Mouse (Mus musculus) limb, embryonic 13.5 days (tissue): ENCODE results near the gene Ubtd2. TPM values are rescaled to one million over a fixed set of nuclear protein-coding genes. Genes with fewer than 3 reads are reported as not detected.

Experiments used
- ATAC-seq: fragments of 200-750 bp; cut with Nextera tagmentation; 2 replicates; pipeline ENCODE4 v1.8.0; 2017; ENCODE audit warnings: low read depth, moderate number of reproducible peaks, moderate TSS enrichment; ENCODE audit not compliant: low FRiP score
- H3K27ac ChIP-seq: fragments of 300-500 bp; sonication (generic); 2 replicates; pipeline ENCODE4 v1.5.1; 2015; ENCODE audit warnings: inconsistent platforms, mild to moderate bottlenecking, moderate library complexity
- H3K27me3 ChIP-seq: fragments of 300-500 bp; sonication (generic); 2 replicates; pipeline ENCODE4 v1.6.1; 2015; ENCODE audit warnings: mild to moderate bottlenecking, inconsistent platforms
- H3K36me3 ChIP-seq: fragments of 300-500 bp; sonication (generic); 2 replicates; pipeline ENCODE4 v1.6.1; 2015; ENCODE audit warnings: inconsistent platforms, mild to moderate bottlenecking, moderate library complexity
- H3K4me1 ChIP-seq: fragments of 300-500 bp; sonication (generic); 2 replicates; pipeline ENCODE4 v1.6.1; 2015; ENCODE audit warnings: inconsistent platforms
- H3K4me2 ChIP-seq: fragments of 300-500 bp; sonication (generic); replicated peaks from 2 replicates; pipeline ENCODE4 v1.6.1; 2015; ENCODE audit warnings: inconsistent platforms, mild to moderate bottlenecking, moderate library complexity
- H3K4me3 ChIP-seq: fragments of 300-500 bp; sonication (generic); 2 replicates; pipeline ENCODE4 v1.5.1; 2015; ENCODE audit warnings: moderate library complexity, mild to moderate bottlenecking, inconsistent platforms
- H3K9ac ChIP-seq: fragments of 300-500 bp; sonication (generic); 2 replicates; pipeline ENCODE4 v1.6.1; 2015; ENCODE audit warnings: mild to moderate bottlenecking, inconsistent platforms
- H3K9me3 ChIP-seq: fragments of 300-500 bp; sonication (generic); 2 replicates; pipeline ENCODE4 v1.6.1; 2016; ENCODE audit warnings: inconsistent platforms
- WGBS: fragments of 180-500 bp; shearing (Covaris S2); methylation state at CpG from one replicate; pipeline ENCODE4 v1.1.7; 2015; 5-methylcytosine and 5-hydroxymethylcytosine counted together
- polyA plus RNA-seq: library from polyadenylated mRNA; unstranded; fragments of >200 nt; fragmentation: Nextera tagmentation; extraction: Ambion mirVana; gene quantifications from 2 replicates; pipeline ENCODE4 v1.2.1, GENCODE M21; 2015

The Ubtd2 gene
- 96.4 and 97.3 TPM in 2 replicates for polyA plus RNA-seq

DNA sequence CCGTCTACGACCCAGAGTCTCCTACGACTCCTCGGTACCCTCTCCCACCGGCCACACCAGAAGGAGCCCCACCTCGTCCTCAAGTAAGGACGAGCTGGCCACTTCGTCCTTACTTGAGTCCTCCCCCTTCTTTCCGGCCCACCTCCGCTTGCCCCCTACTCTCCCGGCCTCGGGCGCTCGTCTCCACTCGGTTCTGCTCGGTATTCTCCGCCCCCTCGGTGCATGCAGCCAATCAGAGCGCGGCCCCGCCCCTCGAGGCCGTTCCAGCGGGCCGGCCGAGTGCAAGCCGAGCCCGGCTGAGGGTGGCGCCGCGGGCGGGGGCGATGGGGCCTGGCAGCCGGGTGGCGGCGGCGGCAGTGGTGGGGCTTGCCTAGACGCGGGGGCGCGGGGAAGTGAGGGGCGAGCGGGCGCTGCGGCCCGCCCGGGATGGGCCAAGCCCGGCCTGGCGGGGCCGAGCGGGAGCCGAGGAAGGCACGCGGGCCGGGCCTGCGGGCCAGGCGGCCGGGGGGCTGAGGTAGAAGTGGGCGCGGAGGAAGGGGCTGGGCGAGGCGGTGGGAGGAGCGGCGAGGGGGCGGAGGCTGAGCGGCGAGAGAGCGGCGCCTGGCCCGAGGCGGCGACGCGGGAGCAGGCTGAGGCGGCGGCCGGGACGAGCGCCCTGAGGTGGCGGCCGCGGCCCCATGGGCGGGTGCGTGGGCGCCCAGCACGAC lies at the start of gene Ubtd2:
Gene Ubtd2 (plus strand): TSS at position 571 of the 707 bp plus-strand sequence.
- no peaks in the 10 kb centered on the region for H3K9me3 ChIP-seq
- peak; percentile 98 for ATAC-seq
- H3K9ac ChIP-seq = peak within 1 kb of the TSS; percentile 90
- H3K27me3 ChIP-seq = no peaks in the 10 kb centered on the region
- no peaks in the 10 kb centered on the region for H3K36me3 ChIP-seq
- H3K27ac ChIP-seq = peak within 1 kb of the TSS; percentile 97
- peak within 1 kb of the TSS; percentile 85 for H3K4me2 ChIP-seq
- peak within 1 kb of the TSS; percentile 83 for H3K4me3 ChIP-seq
- peaks cover 31% of the 10 kb centered on the region for H3K4me1 ChIP-seq
- under 1% methylated on average over 58 of the region's 86 CpGs for WGBS

DNA sequence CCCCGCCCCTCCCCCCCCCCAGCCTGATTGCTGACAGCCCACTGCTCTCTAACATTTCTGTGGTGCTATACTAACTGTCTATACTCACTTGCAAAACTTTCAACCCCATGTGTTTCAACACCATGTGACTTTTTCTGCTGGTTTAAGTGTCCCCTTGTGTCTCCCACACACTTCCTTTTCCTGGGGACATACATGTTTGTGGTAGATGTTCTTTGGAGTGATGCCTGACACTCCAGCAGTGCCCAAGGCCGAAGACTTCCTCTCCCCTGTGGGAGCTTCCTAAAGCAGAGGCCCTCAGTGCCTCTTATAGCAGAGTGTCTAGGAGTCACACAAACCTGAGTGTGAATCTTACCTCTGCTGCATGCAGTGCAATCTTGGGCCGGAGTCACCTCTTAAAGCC lies 47.3 kb upstream of the Ubtd2 start:
- peaks cover 3% of the 10 kb centered on the region; the same call in 1 of the 2 replicates for H3K4me1 ChIP-seq
- no peaks in the 10 kb centered on the region for H3K9me3 ChIP-seq
- 88% methylated on average over 3 of the region's 3 CpGs for WGBS
- H3K27ac ChIP-seq = no peak overlapping the region
- no peak overlapping the region for H3K4me3 ChIP-seq
- H3K27me3 ChIP-seq = no peaks in the 10 kb centered on the region
- ATAC-seq = no peak
- peaks cover 94% of the 10 kb centered on the region for H3K36me3 ChIP-seq
- H3K4me2 ChIP-seq = no peak overlapping the region
- no peak overlapping the region for H3K9ac ChIP-seq

DNA sequence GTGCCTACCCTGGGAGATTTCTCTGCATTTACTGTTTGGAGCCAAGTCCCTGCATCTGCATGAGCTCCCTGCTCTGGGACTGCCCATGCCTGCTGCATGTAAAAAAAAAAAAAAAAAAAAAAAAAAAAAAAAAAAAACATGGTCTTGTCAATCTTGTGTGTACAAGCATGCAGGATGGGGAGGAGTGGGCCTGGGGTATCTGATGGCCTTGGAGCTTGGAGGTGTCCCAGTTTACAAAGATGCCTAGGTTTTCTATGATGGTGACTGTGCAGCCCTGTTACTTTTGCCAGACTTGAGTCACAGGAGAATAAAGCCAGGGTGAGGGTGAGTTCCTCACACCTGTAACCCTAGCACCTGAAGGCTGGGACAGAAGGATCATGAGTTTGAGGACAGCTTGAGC lies 46.1 kb upstream of the Ubtd2 start:
- Histone ChIP-seq H3K9ac (no peak overlapping the region), H3K9me3 (no peaks in the 10 kb centered on the region), H3K4me1 (peaks cover 3% of the 10 kb centered on the region; the same call in 1 of the 2 replicates), H3K4me3 (no peak overlapping the region), H3K27me3 (no peaks in the 10 kb centered on the region), H3K36me3 (peaks cover 95% of the 10 kb centered on the region), H3K4me2 (no peak overlapping the region), H3K27ac (no peak overlapping the region)
- no peak for ATAC-seq

DNA sequence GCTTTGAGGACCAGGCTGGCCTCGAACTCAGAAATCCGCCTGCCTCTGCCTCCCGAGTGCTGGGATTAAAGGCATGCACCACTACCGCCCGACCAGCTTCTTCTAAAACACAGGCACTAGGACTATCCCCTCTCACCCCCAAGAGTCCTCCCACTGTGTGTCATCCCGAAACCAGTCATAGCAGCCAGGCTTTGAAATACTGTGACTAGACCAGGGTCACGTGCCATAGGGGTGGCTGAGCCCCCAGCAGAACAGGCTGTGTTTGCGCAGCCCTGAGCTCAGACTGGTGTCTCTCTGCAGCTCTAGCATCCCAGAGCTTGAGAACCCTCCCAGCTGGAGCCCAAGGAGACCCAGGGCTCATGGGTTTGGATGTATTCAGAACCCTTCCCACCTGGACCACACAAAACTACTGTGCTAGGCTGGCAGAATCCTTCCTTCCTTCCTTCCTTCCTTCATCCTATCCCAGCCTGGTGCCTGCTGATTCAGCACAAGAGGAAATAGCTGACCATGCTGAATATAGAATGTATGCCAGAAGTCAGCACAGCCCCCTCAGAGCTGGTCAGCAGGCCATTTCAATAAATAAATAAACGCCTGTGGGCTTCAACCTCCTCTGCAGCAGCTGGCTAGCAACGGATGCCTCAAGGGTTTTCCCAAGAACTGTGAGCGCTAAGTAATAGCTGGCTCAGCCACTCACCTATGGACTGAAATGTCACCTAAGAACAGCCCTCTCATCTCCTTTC lies 45.2 kb upstream of the Ubtd2 start:
- no peak for ATAC-seq
- WGBS = 86% methylated on average over 11 of the region's 11 CpGs
- no peaks in the 10 kb centered on the region for H3K9me3 ChIP-seq
- peaks cover 3% of the 10 kb centered on the region; the same call in 1 of the 2 replicates for H3K4me1 ChIP-seq
- H3K4me2 ChIP-seq = no peak overlapping the region
- H3K27ac ChIP-seq = no peak overlapping the region
- no peak overlapping the region for H3K9ac ChIP-seq
- no peaks in the 10 kb centered on the region for H3K27me3 ChIP-seq
- peaks cover 95% of the 10 kb centered on the region for H3K36me3 ChIP-seq
- no peak overlapping the region for H3K4me3 ChIP-seq

DNA sequence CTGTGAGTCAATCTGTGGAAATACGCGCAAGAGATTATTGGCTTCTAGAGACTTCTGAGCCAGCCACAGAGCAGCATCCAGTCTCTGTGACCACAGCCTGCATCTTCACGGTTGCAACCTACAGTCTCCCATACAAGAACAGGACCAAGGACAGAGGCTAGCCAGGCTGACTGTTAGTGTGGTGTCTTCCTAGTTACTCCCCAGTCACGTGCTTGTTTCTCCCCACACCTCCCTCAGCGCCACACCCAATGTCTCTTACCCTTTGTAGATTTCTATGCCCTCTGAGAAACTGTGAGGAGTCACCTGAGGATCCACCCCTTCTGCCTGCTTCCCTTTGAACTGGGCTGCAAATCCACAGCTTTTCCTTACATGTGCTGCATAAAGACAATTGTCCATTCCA lies 35.2 kb upstream of the Ubtd2 start:
- no peak for ATAC-seq
- H3K36me3 ChIP-seq = peaks cover 96% of the 10 kb centered on the region
- WGBS = 80% methylated on average over 5 of the region's 5 CpGs

DNA sequence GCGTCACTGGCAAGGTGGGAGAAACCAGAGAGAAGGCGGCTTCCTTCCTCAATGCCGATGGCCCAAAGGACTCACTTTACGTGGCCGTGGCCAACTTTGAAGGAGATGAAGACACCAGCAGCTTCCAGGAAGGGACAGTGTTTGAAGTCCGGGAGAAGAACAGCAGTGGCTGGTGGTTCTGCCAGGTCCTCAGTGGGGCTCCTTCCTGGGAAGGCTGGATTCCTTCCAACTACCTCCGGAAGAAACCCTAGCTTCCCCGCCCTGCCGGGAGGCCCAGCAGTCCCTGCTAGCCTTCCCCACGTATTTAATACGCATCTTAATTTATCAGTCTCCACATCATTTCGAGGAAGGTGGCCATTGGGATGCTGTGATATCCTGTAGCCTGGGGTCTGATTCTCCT lies 31.9 kb upstream of the Ubtd2 start:
- no peaks in the 10 kb centered on the region for H3K9me3 ChIP-seq
- H3K4me1 ChIP-seq = 0 out of 2 replicates have a peak, but pooled peaks cover 3% of the 10 kb centered on the region
- H3K27ac ChIP-seq = no peak overlapping the region
- no peak for ATAC-seq
- WGBS = 81% methylated on average over 12 of the region's 12 CpGs
- no peak overlapping the region for H3K4me3 ChIP-seq
- H3K9ac ChIP-seq = no peak overlapping the region
- H3K36me3 ChIP-seq = peaks cover 80% of the 10 kb centered on the region
- H3K27me3 ChIP-seq = no peaks in the 10 kb centered on the region
- no peak overlapping the region for H3K4me2 ChIP-seq

More for the DNA sequence above, 35.2 kb upstream of the Ubtd2 start:
- Histone ChIP-seq H3K27ac (no peak overlapping the region), H3K27me3 (no peaks in the 10 kb centered on the region), H3K4me3 (no peak overlapping the region), H3K9me3 (no peaks in the 10 kb centered on the region), H3K9ac (no peak overlapping the region), H3K4me2 (no peak overlapping the region), H3K4me1 (0 out of 2 replicates have a peak, but pooled peaks cover 3% of the 10 kb centered on the region)

DNA sequence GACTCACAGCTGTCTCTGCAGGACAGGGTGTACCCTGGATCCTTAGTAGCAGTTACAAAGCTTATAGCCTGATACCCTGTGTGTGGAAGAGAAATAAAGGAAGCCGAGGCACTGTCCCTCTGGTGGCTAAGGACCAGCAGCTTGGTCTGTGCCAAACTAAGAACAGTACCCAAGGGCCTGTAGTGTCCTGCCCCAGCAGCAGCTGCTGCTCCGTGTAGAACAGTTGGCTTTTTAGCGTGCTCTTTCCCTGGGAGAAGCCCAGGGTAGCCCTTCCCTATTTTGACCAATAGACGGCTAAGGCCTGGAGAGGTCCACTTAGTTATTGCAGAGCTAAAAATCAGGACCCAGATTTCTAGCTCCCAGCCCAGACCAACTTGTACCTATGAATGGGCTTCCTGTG lies 30.6 kb upstream of the Ubtd2 start:
- WGBS = 76% methylated on average over 4 of the region's 4 CpGs
- Histone ChIP-seq H3K4me3 (no peak overlapping the region), H3K9ac (no peak overlapping the region), H3K36me3 (peaks cover 71% of the 10 kb centered on the region), H3K27me3 (no peaks in the 10 kb centered on the region), H3K9me3 (no peaks in the 10 kb centered on the region), H3K4me1 (0 out of 2 replicates have a peak, but pooled peaks cover 3% of the 10 kb centered on the region), H3K4me2 (no peak overlapping the region), H3K27ac (no peak overlapping the region)
- ATAC-seq = peak; percentile 30; the same call in 1 of the 2 replicates

DNA sequence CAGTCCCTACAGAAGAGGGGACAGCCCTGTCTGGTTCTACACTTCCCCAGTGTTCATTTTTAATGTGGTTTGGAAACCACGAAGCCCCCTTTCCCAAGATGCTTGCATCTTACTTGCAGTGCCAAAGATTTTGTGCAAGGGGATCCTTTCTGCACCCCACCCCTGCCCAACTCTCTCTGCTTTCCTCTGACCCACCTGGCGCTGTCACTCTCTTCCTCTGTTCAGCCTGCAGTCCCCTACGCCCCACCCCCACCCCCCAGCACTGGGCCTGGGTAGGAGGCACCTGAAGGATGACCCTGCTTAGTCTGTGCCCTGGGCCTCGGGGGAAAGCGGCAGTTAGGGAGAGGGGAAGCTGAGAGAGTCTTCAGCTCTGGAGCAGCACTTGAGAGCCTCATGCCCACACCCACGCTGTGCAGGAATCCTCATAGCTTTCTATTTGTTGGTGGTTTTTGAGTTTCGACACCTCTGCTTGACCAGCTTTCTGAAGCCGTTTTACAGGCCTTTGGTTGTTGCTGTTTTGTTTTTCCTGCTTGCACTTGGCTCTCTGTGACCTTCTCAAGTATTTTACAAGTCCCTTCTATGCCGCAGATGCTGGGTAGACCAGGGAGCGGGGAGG lies 30.0 kb upstream of the Ubtd2 start:
- H3K4me2 ChIP-seq = no peak overlapping the region
- H3K27ac ChIP-seq = no peak overlapping the region
- no peak overlapping the region for H3K4me3 ChIP-seq
- H3K9me3 ChIP-seq = no peaks in the 10 kb centered on the region
- 0 out of 2 replicates have a peak, but pooled peaks have one; percentile 37 for ATAC-seq
- peaks cover 66% of the 10 kb centered on the region for H3K36me3 ChIP-seq
- 77% methylated on average over 10 of the region's 10 CpGs for WGBS
- no peaks in the 10 kb centered on the region for H3K27me3 ChIP-seq
- H3K4me1 ChIP-seq = 0 out of 2 replicates have a peak, but pooled peaks cover 3% of the 10 kb centered on the region
- no peak overlapping the region for H3K9ac ChIP-seq

DNA sequence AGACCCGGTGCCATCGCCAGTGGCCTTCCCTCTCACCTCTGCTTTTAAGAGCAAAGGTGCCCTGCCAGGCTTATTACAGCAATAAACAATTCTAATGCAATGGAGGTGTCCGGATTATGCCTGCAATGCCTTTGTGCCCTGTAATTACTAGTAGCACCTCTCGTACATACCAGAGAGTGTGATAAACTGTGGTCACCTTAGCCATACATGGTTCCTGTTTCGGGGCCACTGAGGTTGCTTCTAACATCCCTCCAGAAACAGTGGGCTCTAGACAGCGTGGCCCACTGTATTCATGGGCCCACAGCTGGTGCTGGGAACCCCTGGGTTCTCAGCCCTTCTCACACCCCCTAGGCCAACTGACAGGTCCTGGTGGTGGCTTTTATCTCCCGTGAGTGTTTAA lies 27.6 kb upstream of the Ubtd2 start:
- no peak for ATAC-seq
- Histone ChIP-seq H3K4me1 (0 out of 2 replicates have a peak, but pooled peaks cover 3% of the 10 kb centered on the region), H3K36me3 (peaks cover 42% of the 10 kb centered on the region), H3K27me3 (no peaks in the 10 kb centered on the region), H3K9ac (no peak overlapping the region), H3K4me2 (no peak overlapping the region), H3K27ac (no peak overlapping the region), H3K9me3 (no peaks in the 10 kb centered on the region), H3K4me3 (no peak overlapping the region)
- WGBS = 56% methylated on average over 7 of the region's 7 CpGs

DNA sequence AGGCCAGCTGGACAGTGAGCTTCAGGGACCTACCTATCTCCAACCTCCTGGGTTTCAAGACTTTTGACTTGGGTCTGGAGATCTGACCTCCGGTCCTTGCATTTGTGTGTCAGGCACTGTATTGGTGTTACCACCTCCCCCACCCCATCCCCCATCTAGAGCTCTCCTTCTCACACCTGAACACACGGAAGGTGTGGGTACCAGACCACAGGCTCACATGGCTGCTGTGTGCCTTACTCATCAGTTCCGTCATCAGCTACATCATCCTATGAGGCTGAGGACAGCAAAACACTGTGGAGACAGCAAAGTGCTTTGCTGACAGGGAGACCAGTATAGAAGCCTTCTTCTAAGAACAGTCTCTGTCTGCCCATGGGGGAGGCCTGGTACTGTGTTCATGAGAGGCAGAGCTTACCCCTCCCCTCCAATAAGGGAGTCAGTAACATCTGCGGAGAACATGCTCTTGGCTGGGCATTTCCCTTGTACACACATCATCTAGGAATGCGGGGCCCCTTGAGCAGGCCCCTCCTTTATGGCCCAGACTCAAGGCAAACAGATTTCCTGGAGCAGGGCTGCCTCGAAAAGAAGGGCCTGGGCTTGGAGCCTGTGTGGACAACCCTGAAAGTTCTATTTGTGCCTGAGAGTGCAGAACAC lies 19.6 kb upstream of the Ubtd2 start:
- Histone ChIP-seq H3K4me2 (0 out of 2 replicates have a peak overlapping the region, but pooled peaks have one; percentile 16), H3K27ac (peak overlapping the region; percentile 81), H3K9me3 (no peaks in the 10 kb centered on the region), H3K4me1 (peaks cover 16% of the 10 kb centered on the region), H3K9ac (no peak overlapping the region), H3K36me3 (no peaks in the 10 kb centered on the region), H3K4me3 (no peak overlapping the region), H3K27me3 (no peaks in the 10 kb centered on the region)
- WGBS = 43% methylated on average over 6 of the region's 6 CpGs
- peak; percentile 95 for ATAC-seq

DNA sequence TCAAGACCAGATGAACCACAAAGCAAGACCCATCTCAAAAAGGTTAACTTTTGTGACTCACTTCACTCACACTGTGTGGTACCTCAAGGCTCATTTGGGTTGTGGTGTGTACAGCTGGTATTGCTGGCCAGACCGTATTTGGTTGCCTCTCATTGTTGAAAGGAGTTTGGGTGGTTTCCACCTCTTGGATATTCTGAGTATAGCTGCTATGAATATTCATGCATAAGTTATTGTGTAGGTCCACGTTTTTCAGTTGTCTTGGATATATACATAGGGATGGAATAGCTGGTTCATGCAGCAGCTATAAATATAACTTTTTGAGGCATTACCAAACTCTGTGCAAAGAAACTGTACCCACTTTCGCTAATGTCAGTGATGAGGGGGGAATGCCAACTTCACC lies 12.6 kb upstream of the Ubtd2 start:
- H3K9ac ChIP-seq = no peak overlapping the region
- ATAC-seq = no peak
- 75% methylated on average over 3 of the region's 3 CpGs for WGBS
- H3K36me3 ChIP-seq = no peaks in the 10 kb centered on the region
- H3K9me3 ChIP-seq = no peaks in the 10 kb centered on the region
- no peaks in the 10 kb centered on the region for H3K4me1 ChIP-seq
- H3K27me3 ChIP-seq = no peaks in the 10 kb centered on the region
- no peak overlapping the region for H3K4me3 ChIP-seq
- H3K4me2 ChIP-seq = no peak overlapping the region
- H3K27ac ChIP-seq = no peak overlapping the region

DNA sequence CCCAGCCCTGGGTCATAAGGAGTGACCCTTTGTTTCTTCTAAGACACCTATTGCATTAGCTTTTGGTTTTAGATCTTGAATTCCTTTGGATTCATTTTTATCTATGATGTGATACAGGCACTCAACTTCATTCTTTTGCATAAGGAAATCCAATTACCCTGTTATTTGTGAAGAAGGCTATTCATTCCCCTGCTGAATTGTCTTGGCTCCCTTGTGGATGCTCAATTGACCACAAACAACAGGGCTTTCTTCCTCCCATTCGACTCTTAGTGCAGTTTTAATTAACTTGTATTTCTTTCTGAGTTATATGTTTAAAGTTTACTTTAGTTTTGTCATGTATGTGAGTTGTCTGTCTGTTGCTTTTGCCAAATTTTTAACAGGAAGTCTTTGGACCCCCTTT lies 10.9 kb upstream of the Ubtd2 start:
- H3K4me3 ChIP-seq = no peak overlapping the region
- H3K4me1 ChIP-seq = no peaks in the 10 kb centered on the region
- no peak for ATAC-seq
- H3K27me3 ChIP-seq = no peaks in the 10 kb centered on the region
- no peak overlapping the region for H3K9ac ChIP-seq
- no peaks in the 10 kb centered on the region for H3K36me3 ChIP-seq
- H3K9me3 ChIP-seq = no peaks in the 10 kb centered on the region
- no peak overlapping the region for H3K4me2 ChIP-seq
- 64% methylated on average over 1 of the region's 1 CpGs for WGBS
- H3K27ac ChIP-seq = no peak overlapping the region
